Mouse (Mus musculus) liver, embryonic 16.5 days (tissue): ENCODE measurements around the gene Dvl2. TPM values are rescaled to one million over a fixed set of nuclear protein-coding genes. Genes with fewer than 3 reads are reported as not detected.

ENCODE experiments used
- ATAC-seq: fragments of 200-750 bp; cut with Nextera tagmentation; 2 replicates; pipeline ENCODE4 v1.8.0; 2017; ENCODE audit warnings: low read depth, mild to moderate bottlenecking, moderate number of reproducible peaks, moderate library complexity
- H3K27ac ChIP-seq: fragments of 300-500 bp; sonication (generic); 2 replicates; pipeline ENCODE4 v1.5.1; 2014; ENCODE audit warnings: mild to moderate bottlenecking, low read length
- H3K27me3 ChIP-seq: fragments of 300-500 bp; sonication (generic); 2 replicates; pipeline ENCODE4 v1.6.1; 2014; ENCODE audit warnings: low read depth, low read length, mixed read lengths; ENCODE audit not compliant: control insufficient read depth, insufficient read depth
- H3K36me3 ChIP-seq: fragments of 300-500 bp; sonication (generic); 2 replicates; pipeline ENCODE4 v1.6.1; 2014; ENCODE audit warnings: mild to moderate bottlenecking; ENCODE audit not compliant: control insufficient read depth, insufficient read depth
- H3K4me1 ChIP-seq: fragments of 300-500 bp; sonication (generic); 2 replicates; pipeline ENCODE4 v1.6.1; 2014; ENCODE audit warnings: low read depth, low read length, mixed read lengths; ENCODE audit not compliant: control insufficient read depth
- H3K4me2 ChIP-seq: fragments of 300-500 bp; sonication (generic); 2 replicates; pipeline ENCODE4 v1.6.1; 2014; ENCODE audit warnings: low read depth, low read length, mixed read lengths
- H3K4me3 ChIP-seq: fragments of 300-500 bp; sonication (generic); 2 replicates; pipeline ENCODE4 v1.5.1; 2014; ENCODE audit warnings: low read depth, mild to moderate bottlenecking, low read length
- H3K9ac ChIP-seq: fragments of 300-500 bp; sonication (generic); 2 replicates; pipeline ENCODE4 v1.6.1; 2014; ENCODE audit warnings: low read depth, low read length
- H3K9me3 ChIP-seq: fragments of 300-500 bp; sonication (generic); replicated peaks from 2 replicates; pipeline ENCODE4 v1.6.1; 2016; ENCODE audit warnings: low read length; ENCODE audit not compliant: control insufficient read depth
- WGBS: fragments of 180-500 bp; shearing (Covaris S2); extraction: QIAGEN DNeasy Blood & Tissue Kit; methylation state at CpG from one replicate; pipeline ENCODE4 v1.1.7; 2014; ENCODE audit not compliant: insufficient replicate concordance; 5-methylcytosine and 5-hydroxymethylcytosine counted together
- polyA plus RNA-seq: library from polyadenylated mRNA; unstranded; fragments of >200 nt; fragmentation: Nextera tagmentation; extraction: Ambion mirVana; gene quantifications from 2 replicates; pipeline ENCODE4 v1.2.1, GENCODE M21; 2015

Gene Dvl2
- polyA plus RNA-seq, 1 experiment from 2014 or later = 5.1 TPM

DNA sequence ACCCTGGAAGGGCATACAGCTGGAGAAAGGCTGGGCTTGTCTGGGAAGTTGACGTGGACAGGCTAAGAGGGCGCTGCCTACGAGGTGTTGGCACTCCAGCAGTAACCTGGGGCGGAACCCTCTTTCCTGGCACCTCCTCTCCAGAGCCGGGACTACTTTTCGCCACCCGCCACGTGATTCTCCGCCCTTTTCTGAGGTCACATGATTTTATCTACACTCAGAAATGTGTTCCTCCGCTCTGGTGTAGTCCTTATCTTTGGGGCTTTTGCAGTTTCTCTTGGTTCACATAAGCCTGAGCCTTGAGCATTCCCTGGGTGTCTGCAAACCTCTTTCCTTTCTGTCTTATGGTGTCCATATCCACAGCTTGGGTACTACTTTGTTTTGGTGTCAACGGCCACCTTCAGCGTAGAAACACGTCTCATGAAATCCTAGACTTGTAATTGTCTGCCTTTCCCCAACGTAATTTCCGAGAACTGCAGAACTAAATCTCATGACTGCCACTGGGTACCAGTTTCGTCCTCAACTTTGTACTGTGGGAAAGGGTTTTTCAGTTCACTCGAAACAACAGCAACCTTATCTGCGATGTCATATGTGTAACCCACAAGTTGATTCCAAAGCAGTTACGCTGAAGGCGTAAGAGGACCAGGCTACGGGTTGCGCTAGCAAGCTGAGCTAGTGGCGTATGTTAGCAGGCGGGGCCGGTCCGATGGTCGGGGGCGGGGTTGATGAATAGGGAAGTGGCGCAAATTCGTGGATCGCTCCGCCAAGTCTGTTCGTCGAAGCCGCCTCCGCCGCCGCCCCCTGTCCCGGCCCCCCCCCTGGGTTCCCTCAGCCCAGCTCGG, 9.3 kb upstream of the Dvl2 start, which contains the start of gene Gabarap:
Gabarap (plus strand) TSS at position 294 of the 842 bp plus-strand sequence.
- peak; percentile 72 for ATAC-seq
- no peaks in the 10 kb centered on the region for H3K9me3 ChIP-seq
- peak within 1 kb of the TSS; percentile 88 for H3K9ac ChIP-seq
- H3K4me1 ChIP-seq = peaks cover 24% of the 10 kb centered on the region
- peak within 1 kb of the TSS; percentile 97 for H3K4me2 ChIP-seq
- peak within 1 kb of the TSS; percentile 79 for H3K4me3 ChIP-seq
- peak within 1 kb of the TSS; percentile 99 for H3K27ac ChIP-seq
- under 1% methylated on average over 40 of the region's 40 CpGs for WGBS
- no peaks in the 10 kb centered on the region for H3K27me3 ChIP-seq
- H3K36me3 ChIP-seq = peaks cover 33% of the 10 kb centered on the region

DNA sequence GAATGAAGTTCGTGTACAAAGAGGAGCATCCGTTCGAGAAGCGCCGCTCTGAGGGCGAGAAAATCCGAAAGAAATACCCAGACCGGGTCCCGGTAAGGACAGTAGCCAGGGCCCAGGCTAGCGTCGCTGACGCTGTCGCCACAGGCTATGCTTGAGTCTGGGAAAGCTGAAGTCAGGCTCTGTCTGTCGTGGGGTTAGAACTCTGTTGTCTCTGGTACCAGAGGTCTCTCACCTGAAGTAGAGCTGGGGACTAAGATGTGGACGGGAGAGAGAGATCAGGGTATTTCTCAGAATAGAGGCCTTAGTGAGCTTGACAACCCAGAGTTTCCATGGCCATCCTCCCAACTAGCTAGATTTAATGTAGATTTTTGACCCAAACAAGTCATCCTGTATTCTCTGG, 8.7 kb upstream of the Dvl2 start:
- H3K27me3 ChIP-seq = no peaks in the 10 kb centered on the region
- H3K9me3 ChIP-seq = no peaks in the 10 kb centered on the region
- H3K4me2 ChIP-seq = peak overlapping the region; percentile 97
- 0% methylated on average over 15 of the region's 15 CpGs for WGBS
- peak overlapping the region; percentile 79 for H3K4me3 ChIP-seq
- peak overlapping the region; percentile 99 for H3K27ac ChIP-seq
- peaks cover 24% of the 10 kb centered on the region for H3K4me1 ChIP-seq
- peak overlapping the region; percentile 88 for H3K9ac ChIP-seq
- peak; percentile 17 for ATAC-seq
- peaks cover 28% of the 10 kb centered on the region for H3K36me3 ChIP-seq

DNA sequence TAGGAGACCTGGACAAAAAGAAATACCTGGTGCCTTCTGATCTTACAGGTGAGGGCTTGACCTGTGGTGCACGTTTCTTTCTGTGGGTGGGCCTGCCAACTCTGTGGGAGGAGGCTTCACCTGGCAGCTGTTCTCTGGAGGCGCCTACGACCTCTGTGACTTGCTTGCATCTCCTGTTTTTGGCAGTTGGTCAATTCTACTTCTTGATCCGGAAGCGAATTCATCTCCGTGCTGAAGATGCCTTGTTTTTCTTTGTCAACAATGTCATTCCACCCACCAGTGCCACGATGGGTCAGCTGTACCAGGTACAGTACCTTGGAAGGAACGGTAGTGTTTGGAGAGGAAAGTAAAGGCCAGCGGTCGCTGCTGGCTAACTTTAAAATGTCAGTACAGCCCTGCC, 8.0 kb upstream of the Dvl2 start:
- Histone ChIP-seq H3K27me3 (no peaks in the 10 kb centered on the region), H3K36me3 (peaks cover 28% of the 10 kb centered on the region), H3K9me3 (no peaks in the 10 kb centered on the region), H3K27ac (peak overlapping the region; percentile 12), H3K4me3 (peak overlapping the region; percentile 79), H3K9ac (peak overlapping the region; percentile 88), H3K4me1 (peaks cover 30% of the 10 kb centered on the region), H3K4me2 (peak overlapping the region; percentile 97)
- WGBS = 72% methylated on average over 10 of the region's 10 CpGs
- no peak for ATAC-seq

DNA sequence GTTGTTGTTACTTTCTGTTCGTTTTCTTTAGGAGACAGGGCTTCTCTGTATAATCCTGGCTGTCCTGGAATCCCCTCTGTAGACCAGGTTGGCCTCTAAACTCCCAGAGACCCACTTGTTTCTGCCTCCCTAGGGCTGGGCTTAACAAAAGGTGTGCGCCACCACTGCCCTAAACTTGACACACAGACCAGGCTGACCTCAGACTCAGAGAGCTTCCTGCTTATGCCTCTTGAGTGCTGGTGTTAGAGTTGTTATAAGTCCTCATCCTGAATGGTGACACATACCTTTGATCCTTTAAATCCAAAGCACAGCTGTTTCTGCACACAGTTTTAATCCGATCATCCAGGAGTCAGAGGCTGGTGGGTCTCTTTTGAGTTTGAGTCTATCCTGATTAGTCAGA, 7.5 kb upstream of the Dvl2 start:
- Histone ChIP-seq H3K36me3 (peaks cover 23% of the 10 kb centered on the region), H3K9me3 (no peaks in the 10 kb centered on the region), H3K4me2 (peak overlapping the region; percentile 97), H3K27ac (peak overlapping the region; percentile 12), H3K4me3 (peak overlapping the region; percentile 79), H3K27me3 (no peaks in the 10 kb centered on the region), H3K4me1 (peaks cover 35% of the 10 kb centered on the region), H3K9ac (peak overlapping the region; percentile 88)
- no peak for ATAC-seq
- 84% methylated on average over 3 of the region's 3 CpGs for WGBS

DNA sequence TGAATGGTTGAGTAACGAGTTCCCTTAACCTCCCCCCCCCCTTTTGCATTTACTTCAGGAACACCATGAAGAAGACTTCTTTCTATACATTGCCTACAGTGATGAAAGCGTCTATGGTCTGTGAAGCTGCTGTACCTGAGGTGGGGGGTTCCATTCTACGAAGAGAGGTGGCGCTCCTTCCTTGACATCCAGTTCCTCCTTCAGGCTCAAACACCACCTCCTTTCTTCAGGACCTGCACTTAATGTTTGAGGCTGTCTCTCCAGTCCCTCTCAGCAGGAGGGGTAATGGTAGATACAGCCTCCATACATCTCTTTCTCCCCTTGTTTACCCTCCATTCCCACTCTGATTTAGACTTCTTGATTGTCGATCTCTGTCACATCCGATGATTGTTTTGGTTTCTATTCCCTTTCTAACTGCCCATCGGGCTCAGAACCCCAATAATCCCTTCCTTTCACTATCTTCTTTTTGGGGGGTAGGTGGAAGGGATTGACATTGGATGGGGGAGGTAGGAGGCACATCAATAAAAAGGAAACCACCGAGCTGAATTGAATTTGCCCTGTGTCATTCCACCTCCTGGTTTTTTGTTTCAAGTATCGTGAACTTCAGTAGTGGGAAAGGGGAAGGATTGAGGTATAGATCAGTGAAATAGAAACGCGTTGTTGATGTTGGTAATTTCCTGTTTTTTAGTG, 5.8 kb upstream of the Dvl2 start:
- H3K9ac ChIP-seq = no peak overlapping the region
- no peaks in the 10 kb centered on the region for H3K27me3 ChIP-seq
- WGBS = 83% methylated on average over 11 of the region's 11 CpGs
- no peaks in the 10 kb centered on the region for H3K9me3 ChIP-seq
- H3K4me3 ChIP-seq = peak overlapping the region; percentile 98
- ATAC-seq = no peak
- H3K27ac ChIP-seq = peak overlapping the region; percentile 5
- H3K4me1 ChIP-seq = peaks cover 45% of the 10 kb centered on the region
- peak overlapping the region; percentile 91 for H3K4me2 ChIP-seq
- H3K36me3 ChIP-seq = peaks cover 29% of the 10 kb centered on the region

DNA sequence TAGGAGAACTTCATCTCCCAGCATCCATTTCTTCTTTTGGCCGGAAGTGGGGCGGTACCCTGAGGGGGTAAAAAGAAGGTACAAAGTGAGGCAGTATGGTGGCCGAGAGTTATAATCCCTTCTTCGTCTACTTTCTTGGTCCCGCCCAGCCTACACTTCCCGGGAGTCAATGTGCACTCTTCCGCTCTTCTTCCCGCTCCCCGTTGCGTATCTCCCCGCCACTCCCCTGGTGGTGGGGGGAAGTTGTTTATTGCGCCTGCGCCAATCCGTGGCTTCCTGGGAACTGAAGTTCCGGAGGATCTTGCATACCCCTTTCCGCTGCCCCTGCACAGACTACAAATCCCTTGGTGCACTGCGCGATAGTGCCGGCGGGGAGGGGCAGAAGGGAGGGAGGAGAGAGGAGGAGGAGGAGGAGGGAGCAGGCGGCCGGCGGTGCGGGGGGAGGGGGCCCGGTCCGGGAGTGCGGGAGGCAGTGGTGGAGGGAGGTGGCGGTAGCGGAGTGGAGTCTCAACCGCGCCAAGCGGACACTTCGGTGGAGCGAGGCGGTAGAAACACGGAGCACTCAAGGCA, 4.9 kb upstream of the Dvl2 start, which contains the start of gene Phf23:
Phf23 (plus strand) TSS at position 387 of the 570 bp plus-strand sequence.
- Histone ChIP-seq H3K4me3 (peak within 1 kb of the TSS; percentile 98), H3K9ac (peak within 1 kb of the TSS; percentile 100), H3K36me3 (peaks cover 33% of the 10 kb centered on the region), H3K9me3 (no peaks in the 10 kb centered on the region), H3K27ac (peak within 1 kb of the TSS; percentile 98), H3K27me3 (no peaks in the 10 kb centered on the region), H3K4me1 (peaks cover 49% of the 10 kb centered on the region), H3K4me2 (peak within 1 kb of the TSS; percentile 91)
- WGBS = under 1% methylated on average over 36 of the region's 36 CpGs
- peak; percentile 77 for ATAC-seq

DNA sequence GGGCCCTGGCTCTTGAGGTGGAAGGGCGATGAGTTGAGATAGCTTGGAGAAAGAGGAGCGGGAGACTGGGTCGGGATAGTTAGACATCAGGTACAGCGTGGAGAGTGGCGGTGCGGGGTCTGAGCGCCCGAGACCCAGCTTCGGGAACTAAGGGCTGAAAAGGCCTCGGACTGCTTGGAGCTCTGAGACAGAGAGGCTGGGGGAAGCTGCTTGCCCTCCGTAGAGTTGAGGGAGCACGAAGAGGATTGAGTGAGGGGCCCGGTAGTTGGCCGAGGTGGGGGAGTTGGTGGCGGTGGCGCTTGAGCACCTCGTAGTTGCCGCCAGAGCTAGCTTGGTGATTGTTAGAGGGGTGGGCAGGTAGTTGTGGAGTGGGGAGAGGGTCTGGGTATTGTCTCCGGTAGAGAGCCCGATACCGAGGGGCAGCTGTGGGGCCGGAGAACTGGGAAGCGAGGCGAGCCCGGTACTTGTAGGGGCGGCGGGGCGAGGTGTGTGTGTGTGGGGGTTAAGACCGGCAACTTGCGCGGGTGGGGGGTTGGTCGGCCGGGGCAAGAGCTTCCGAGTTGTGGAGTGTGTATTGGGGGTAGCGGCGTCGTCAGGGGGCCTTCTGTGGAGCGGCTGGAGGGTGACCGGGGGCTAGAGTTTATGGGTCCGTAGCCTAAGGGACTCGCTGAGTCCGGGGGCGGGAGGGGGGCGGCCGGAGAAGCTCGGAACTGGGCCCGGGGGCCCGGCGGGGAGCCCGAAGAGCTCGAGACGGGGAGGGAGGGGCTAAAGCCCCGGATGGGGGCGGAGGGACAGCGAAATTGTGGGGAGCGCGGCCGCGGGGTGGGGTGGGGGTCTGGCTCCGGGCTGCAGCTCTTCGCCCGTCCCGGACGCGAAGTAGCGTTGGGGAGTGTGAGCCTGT, 4.0 kb upstream of the Dvl2 start:
- ATAC-seq = peak; percentile 4
- Histone ChIP-seq H3K4me2 (peak overlapping the region; percentile 91), H3K9me3 (no peaks in the 10 kb centered on the region), H3K27ac (peak overlapping the region; percentile 98), H3K27me3 (no peaks in the 10 kb centered on the region), H3K9ac (peak overlapping the region; percentile 100), H3K4me3 (peak overlapping the region; percentile 98), H3K36me3 (peaks cover 33% of the 10 kb centered on the region), H3K4me1 (peaks cover 50% of the 10 kb centered on the region)
- WGBS = under 1% methylated on average over 59 of the region's 66 CpGs

DNA sequence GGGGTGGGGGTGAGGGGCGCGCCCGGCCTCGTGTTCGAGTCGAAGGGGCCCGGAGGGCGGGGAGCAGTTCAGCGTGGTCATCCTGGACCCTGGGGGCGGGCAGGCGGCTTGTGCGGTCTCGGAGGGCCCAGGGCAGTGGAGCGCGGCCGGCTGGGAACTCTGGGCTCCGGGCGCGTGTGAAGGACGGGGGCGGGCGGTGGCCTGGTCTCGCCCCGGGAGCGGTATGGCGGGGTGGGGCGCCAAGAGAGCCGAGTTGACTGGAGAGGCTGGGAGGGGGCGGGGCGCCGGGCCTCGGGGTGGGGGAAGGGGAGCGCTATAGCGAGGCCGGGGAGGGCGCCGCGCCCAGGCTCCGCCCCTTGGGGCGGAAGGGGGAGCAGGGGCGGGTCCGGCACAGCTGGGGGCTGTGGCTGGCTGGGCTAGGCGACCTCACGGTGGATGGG, 3.3 kb upstream of the Dvl2 start:
- Histone ChIP-seq H3K4me1 (peaks cover 57% of the 10 kb centered on the region), H3K4me2 (peak overlapping the region; percentile 91), H3K4me3 (peak overlapping the region; percentile 98), H3K9ac (peak overlapping the region; percentile 100), H3K27ac (peak overlapping the region; percentile 98), H3K36me3 (peaks cover 33% of the 10 kb centered on the region), H3K27me3 (no peaks in the 10 kb centered on the region), H3K9me3 (no peaks in the 10 kb centered on the region)
- WGBS = under 1% methylated on average over 32 of the region's 44 CpGs
- ATAC-seq = peak; percentile 72
